Mouse (Mus musculus) testis, adult 10 weeks (tissue): ENCODE data around the gene Cntn2. TPM values are rescaled to one million over a fixed set of nuclear protein-coding genes. Genes with fewer than 3 reads are reported as not detected.

Experiments used
- polyA plus RNA-seq: library from polyadenylated mRNA; stranded (reverse); fragments of 350-450 nt; fragmentation: Illumina TruSeq; extraction: RNeasy Lipid Tissue Mini Kit (QIAGEN cat#74804); gene quantifications from one replicate; pipeline ENCODE4 v1.2.3, GENCODE M21; 2014; ENCODE audit warnings: low read depth, low replicate concordance

Cntn2 gene
- polyA plus RNA-seq = not detected

GRCm38 (mm10) chr1:132542762-132543306 lies at the start of gene Cntn2:
Cntn2 (minus strand) TSS chr1:132543256.

GRCm38 (mm10) chr1:132506058-132506457 lies 37.0 kb downstream of the Cntn2 start, which contains the start of gene Tmem81:
Tmem81 (plus strand) TSS chr1:132506230.

GRCm38 (mm10) chr1:132476928-132477691 lies 65.9 kb downstream of the Cntn2 start, which contains the start of gene Rbbp5:
Rbbp5 (plus strand) TSS chr1:132477365.

Other genes with a start within 250 kb of the Cntn2 start
- 0.25 TPM for gene Klhdc8a, start 244.6 kb downstream of the Cntn2 start, polyA plus RNA-seq
- 1.8 TPM for gene Nuak2, start 227.1 kb downstream of the Cntn2 start, polyA plus RNA-seq
- 0.29 TPM for gene Tmcc2, start 152.0 kb downstream of the Cntn2 start, polyA plus RNA-seq
- gene Dstyk, start 125.7 kb downstream of the Cntn2 start, polyA plus RNA-seq = 7.5 TPM
- gene Rbbp5, start 65.9 kb downstream of the Cntn2 start, polyA plus RNA-seq = 19.4 TPM
- 13.8 TPM for gene Tmem81, start 37.0 kb downstream of the Cntn2 start, polyA plus RNA-seq
- gene Nfasc, start 198.5 kb upstream of the Cntn2 start, polyA plus RNA-seq = 0.04 TPM